Mouse (Mus musculus) stomach, postnatal 0 days (tissue): ENCODE data around the gene Homer2.

Source experiments
- CTCF ChIP-seq: IDR thresholded peaks from 2 replicates; pipeline ENCODE4 v1.5.1; 2016; ENCODE audit warnings: antibody characterized with exemption, low read depth, mild to moderate bottlenecking, moderate library complexity
- EP300 ChIP-seq: optimal IDR thresholded peaks from 2 replicates; pipeline ENCODE3; 2016; ENCODE audit warnings: antibody characterized with exemption

DNA sequence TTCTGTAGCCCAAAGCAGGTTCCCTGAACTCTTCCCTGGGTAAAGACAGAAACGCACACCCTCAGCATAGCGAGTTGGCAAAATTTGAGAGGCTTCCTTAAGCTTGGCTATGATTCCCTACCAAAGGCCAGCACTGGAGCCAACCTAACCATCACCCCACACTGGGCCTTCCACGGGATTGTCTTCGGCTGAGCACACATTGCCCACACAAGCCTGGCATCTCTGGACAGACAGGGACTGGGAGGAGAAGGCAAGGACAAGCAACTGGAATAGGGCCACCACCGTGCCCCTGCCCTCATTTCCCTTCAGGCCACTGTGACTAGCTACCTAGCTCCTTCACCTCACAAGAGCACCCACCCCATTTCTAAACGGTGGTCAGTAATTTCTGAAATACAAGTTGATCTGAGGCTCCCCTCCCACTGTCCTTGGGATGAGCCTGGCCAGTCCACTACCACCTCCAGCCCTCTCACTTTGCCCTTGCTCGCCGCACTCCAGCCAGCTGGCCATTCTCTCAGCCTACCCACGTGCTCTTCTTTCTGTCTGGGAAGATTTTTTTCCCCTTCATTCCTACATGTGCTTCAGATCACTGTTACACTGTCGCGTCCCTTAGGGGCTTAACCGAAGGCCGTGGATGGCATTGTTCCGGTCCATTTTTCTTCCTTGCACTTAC lies at the start of gene Homer2:
- TF ChIP-seq CTCF (no peak), EP300 (no peak)
